Mouse (Mus musculus): Measurements from ENCODE around the gene Stpg1. TPM values are rescaled to one million over a fixed set of nuclear protein-coding genes. Genes with fewer than 3 reads are reported as not detected.

Gene Stpg1
- 0.25 TPM for polyA plus RNA-seq (2017; shearing (Covaris generic))

GRCm38 (mm10) chr4:135494521-135495396, at the start of gene Stpg1, which contains the start of gene Nipal3:
TSS of gene Stpg1 (plus strand) at chr4:135494790.
TSS of gene Nipal3 (minus strand) at chr4:135495038.

DNA sequence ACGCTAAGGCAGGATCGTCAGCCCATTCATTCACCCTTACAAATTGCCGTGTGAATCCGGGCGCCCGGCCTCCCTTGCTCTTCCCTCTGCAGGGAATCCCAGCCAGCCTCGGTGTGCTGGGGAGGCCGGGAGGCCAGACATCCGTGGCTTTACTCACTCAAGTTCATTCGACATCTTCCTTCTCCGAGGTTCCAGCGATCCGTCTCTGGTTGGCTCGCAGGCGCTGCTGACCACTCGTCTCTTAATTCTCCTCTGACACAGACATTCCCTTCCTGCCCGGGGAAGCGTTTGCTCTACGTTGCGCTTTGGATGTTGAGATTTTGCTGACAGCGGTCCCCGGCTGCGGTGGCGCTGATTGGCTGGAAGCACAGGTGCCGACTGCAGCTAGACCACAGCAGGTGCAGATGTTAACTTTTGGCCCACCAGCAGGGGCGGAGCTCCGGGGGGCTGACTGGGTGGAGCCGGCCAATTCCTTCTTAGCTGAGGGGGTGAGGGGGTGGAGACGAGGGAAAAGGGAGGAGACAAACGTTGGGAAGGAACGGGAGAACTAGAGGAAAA, 78.7 kb downstream of the Stpg1 start, which contains the start of gene Grhl3:
Grhl3 (minus strand) TSS at position 380 of the 558 bp plus-strand sequence.

Other genes with a start within 250 kb of the Stpg1 start
- gene Clic4, start 222.0 kb upstream of the Stpg1 start, polyA plus RNA-seq (2017; shearing (Covaris generic)), result 22.2 TPM
- gene Srrm1, start 141.5 kb upstream of the Stpg1 start, polyA plus RNA-seq (2017; shearing (Covaris generic)), result 188 TPM
- gene Ncmap, start 96.6 kb upstream of the Stpg1 start, polyA plus RNA-seq (2017; shearing (Covaris generic)), result 48.1 TPM
- 58.2 TPM for gene Rcan3, start 60.9 kb upstream of the Stpg1 start, polyA plus RNA-seq (2017; shearing (Covaris generic))
- 14.8 TPM for gene Nipal3, start 248 bp downstream of the Stpg1 start, polyA plus RNA-seq (2017; shearing (Covaris generic))
- gene Grhl3, start 78.8 kb downstream of the Stpg1 start, polyA plus RNA-seq (2017; shearing (Covaris generic)), result not detected
- gene Ifnlr1, start 191.5 kb downstream of the Stpg1 start, polyA plus RNA-seq (2017; shearing (Covaris generic)), result not detected
- not detected for gene Il22ra1, start 233.4 kb downstream of the Stpg1 start, polyA plus RNA-seq (2017; shearing (Covaris generic))

Data from CD4-positive, CD25-positive, alpha-beta regulatory T cell (primary cell).